Mouse (Mus musculus) kidney, adult 2 months (tissue): Measurements from ENCODE around the gene Gm15517. TPM values are rescaled to one million over a fixed set of nuclear protein-coding genes. Genes with fewer than 3 reads are reported as not detected.
A peak's percentile ranks its signal among the peaks of the same experiment; 100 is the strongest.
"Not testable (repeated sequence)": the region's sequence is repeated elsewhere in the genome, so short reads cannot be mapped to it uniquely, and the experiment has no call there.

ENCODE experiments used
- DNase-seq: peaks from one replicate; pipeline ENCODE4 v3.0.0; 2021
- H3K27ac ChIP-seq: fragments of 200-500 bp; 2 replicates; pipeline ENCODE4 v1.5.1; 2012; ENCODE audit warnings: low read depth, low read length, control low read depth, inconsistent platforms; ENCODE audit not compliant: insufficient read depth
- H3K27me3 ChIP-seq: fragments of 200-500 bp; replicated peaks from 2 replicates; pipeline ENCODE4 v1.6.1; 2012; ENCODE audit warnings: mild to moderate bottlenecking, moderate library complexity, low read length, inconsistent platforms; ENCODE audit not compliant: control insufficient read depth, insufficient read depth
- H3K36me3 ChIP-seq: fragments of 200-500 bp; 2 replicates; pipeline ENCODE4 v1.6.1; 2012; ENCODE audit warnings: mild to moderate bottlenecking, moderate library complexity, low read length, inconsistent platforms; ENCODE audit not compliant: control insufficient read depth, insufficient read depth
- H3K4me1 ChIP-seq: fragments of 200-500 bp; 2 replicates; pipeline ENCODE4 v1.6.1; 2011; ENCODE audit warnings: low read length; ENCODE audit not compliant: control insufficient read depth, insufficient read depth
- H3K4me3 ChIP-seq: fragments of 200-500 bp; 2 replicates; pipeline ENCODE4 v1.5.1; 2011; ENCODE audit warnings: mild to moderate bottlenecking, low read depth, low read length, control low read depth; ENCODE audit not compliant: insufficient read depth
- CTCF ChIP-seq: fragments of 200-500 bp; conservative IDR thresholded peaks from 2 replicates; pipeline ENCODE4 v1.5.1; 2011; ENCODE audit warnings: low read depth, mild to moderate bottlenecking, control low read depth, low read length, moderate library complexity, mixed read lengths; ENCODE audit not compliant: insufficient read depth, insufficient read length
- POLR2A ChIP-seq: fragments of 200-500 bp; IDR thresholded peaks from one replicate; pipeline ENCODE4 v1.6.1; 2011; ENCODE audit warnings: low read depth, low read length, control low read depth
- WGBS: fragments of 180-500 bp; shearing (Covaris S2); methylation state at CpG from one replicate; pipeline ENCODE4 v1.1.7; 2018; 5-methylcytosine and 5-hydroxymethylcytosine counted together
- polyA plus RNA-seq: library from polyadenylated mRNA; depleted of rRNA; stranded (reverse); fragments of >200 nt; gene quantifications from 2 replicates; pipeline ENCODE4 v1.2.3, GENCODE M21; 2012

Gene Gm15517
- polyA plus RNA-seq, 1 experiment: not detected

DNA sequence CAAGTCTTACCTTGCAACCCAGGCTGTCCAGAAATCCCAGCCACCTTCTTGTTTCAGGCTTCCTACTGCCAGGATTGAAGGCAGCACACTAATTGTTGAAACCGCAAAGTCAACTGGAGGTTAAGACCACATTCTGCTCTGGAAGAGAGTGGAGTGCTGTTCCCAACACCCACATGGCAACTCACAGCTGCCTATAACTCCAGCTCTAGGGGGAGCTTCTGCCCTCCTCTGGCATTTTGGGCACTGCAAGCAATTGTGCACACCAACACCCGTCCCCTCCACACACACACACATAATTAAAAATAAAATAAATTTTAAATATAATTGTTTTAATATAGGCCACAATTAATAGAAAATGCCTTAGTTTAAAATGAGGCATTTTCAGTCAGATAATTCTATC is 20.1 kb upstream of the Gm15517 start:
- Histone ChIP-seq H3K4me1 (peaks cover 8% of the 10 kb centered on the region; the same call in 1 of the 2 replicates), H3K36me3 (no peaks in the 10 kb centered on the region), H3K27ac (peak overlapping the region; percentile 89), H3K27me3 (no peaks in the 10 kb centered on the region), H3K4me3 (peak overlapping the region; percentile 35)
- peak; percentile 41 for DNase-seq
- 57% methylated on average over 2 of the region's 2 CpGs for WGBS
- peak; percentile 44; the same call in 1 of the 2 replicates for TF ChIP-seq CTCF
- no peak for TF ChIP-seq POLR2A

- Histone ChIP-seq H3K4me1 (peaks cover 8% of the 10 kb centered on the region; the same call in 1 of the 2 replicates), H3K4me3 (no peak overlapping the region), H3K36me3 (no peaks in the 10 kb centered on the region), H3K27me3 (no peaks in the 10 kb centered on the region), H3K27ac (no peak overlapping the region)
- TF ChIP-seq CTCF: no peak
- TF ChIP-seq POLR2A: no peak
- WGBS: 41% methylated on average over 1 of the region's 1 CpGs
- DNase-seq: no peak
These were observed 17.2 kb upstream of the Gm15517 start for GRCm38 (mm10) chr7:44244080-44244479.

DNA sequence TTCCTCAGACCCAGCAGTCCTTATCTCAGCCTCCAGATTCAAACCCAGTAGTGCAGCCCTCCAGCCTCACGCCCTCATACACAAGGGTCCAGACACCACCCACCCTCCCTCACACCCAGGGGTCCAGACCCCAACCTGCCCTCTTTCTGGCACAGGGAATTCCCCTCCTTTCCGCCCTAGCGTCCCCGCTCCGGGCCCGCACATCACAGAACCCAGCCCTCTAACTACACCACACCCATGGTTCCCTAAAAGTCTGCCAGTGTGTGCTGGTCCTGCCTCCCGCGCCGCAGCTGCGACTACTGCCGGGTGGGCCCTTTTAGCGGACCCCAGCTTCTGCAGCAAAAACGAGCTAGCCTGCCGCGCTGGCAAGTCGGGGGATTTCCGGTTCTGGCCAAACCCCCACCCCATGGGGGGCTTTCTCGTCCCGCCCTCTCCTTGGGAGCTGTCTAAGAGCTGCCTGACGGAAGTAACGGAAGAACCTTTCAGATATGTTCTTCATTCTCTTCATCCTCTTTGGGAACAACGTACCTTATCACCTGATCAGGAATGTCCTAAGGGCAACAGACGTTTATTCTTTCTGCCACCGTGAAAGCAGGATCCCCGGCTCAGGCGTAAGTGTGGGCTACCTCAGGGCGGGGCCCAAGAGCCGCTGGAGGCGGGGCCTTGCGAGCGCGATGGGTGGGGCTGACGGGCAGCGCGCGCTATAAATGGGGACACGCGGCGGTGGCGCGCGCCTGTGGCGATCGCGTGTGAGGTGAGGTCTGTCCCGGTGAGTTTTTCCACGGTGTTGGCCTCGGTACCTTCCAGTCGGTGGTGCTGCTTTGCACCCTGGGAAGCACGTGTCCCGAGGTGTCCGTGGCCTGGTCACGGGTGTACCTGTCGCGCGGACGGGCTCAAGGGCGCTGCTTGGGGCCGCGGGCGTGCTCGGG is 14.9 kb upstream of the Gm15517 start, which contains the start of the genes 1700028J19Rik and 2410002F23Rik:
TSS of gene 1700028J19Rik (minus strand) at position 641 of the 929 bp plus-strand sequence.
TSS of gene 2410002F23Rik (plus strand) at position 668 of the 929 bp plus-strand sequence.
- WGBS: under 1% methylated on average over 62 of the region's 62 CpGs
- H3K4me3 ChIP-seq: peak within 1 kb of the TSS; percentile 96
- DNase-seq: peak; percentile 92
- H3K27me3 ChIP-seq: no peaks in the 10 kb centered on the region
- H3K27ac ChIP-seq: peak within 1 kb of the TSS; percentile 90
- H3K36me3 ChIP-seq: no peaks in the 10 kb centered on the region
- no peak for TF ChIP-seq CTCF
- peak; percentile 96 for TF ChIP-seq POLR2A
- H3K4me1 ChIP-seq: peaks cover 8% of the 10 kb centered on the region; the same call in 1 of the 2 replicates

GRCm38 (mm10) chr7:44246984-44247470 is 14.2 kb upstream of the Gm15517 start:
- Histone ChIP-seq H3K36me3 (no peaks in the 10 kb centered on the region), H3K4me1 (peaks cover 8% of the 10 kb centered on the region; the same call in 1 of the 2 replicates), H3K27ac (peak overlapping the region; percentile 84), H3K27me3 (no peaks in the 10 kb centered on the region), H3K4me3 (peak overlapping the region; percentile 96)
- WGBS: under 1% methylated on average over 23 of the region's 23 CpGs
- DNase-seq: no peak
- no peak for TF ChIP-seq CTCF
- TF ChIP-seq POLR2A: no peak

GRCm38 (mm10) chr7:44247971-44248370 is 13.3 kb upstream of the Gm15517 start:
- Histone ChIP-seq H3K4me1 (peaks cover 8% of the 10 kb centered on the region; the same call in 1 of the 2 replicates), H3K27ac (no peak overlapping the region), H3K36me3 (no peaks in the 10 kb centered on the region), H3K27me3 (no peaks in the 10 kb centered on the region), H3K4me3 (no peak overlapping the region)
- no peak for DNase-seq
- TF ChIP-seq CTCF (no peak), POLR2A (no peak)
- 91% methylated on average over 2 of the region's 2 CpGs for WGBS

DNA sequence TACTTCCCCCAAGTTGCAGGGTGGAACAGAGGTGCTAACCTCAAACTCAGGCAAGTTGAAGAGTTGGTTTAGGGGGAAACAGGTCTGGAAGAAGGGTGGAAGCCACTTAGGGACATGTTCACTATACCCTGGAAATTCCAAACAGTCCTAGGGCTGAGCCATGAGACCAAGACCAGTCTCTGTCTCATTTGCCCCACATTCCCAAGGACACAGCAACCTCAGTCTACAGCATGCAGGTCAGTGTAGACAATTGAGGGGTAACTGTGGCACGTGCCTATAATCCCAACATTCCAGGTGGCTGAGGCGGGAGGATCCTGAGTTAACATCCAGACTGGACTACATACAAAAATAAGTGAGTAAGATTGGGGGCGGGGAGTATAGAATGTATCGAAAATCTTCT is 12.0 kb upstream of the Gm15517 start:
- no peaks in the 10 kb centered on the region for H3K36me3 ChIP-seq
- peaks cover 8% of the 10 kb centered on the region; the same call in 1 of the 2 replicates for H3K4me1 ChIP-seq
- no peaks in the 10 kb centered on the region for H3K27me3 ChIP-seq
- TF ChIP-seq POLR2A (no peak), CTCF (no peak)
- DNase-seq: no peak
- 90% methylated on average over 4 of the region's 4 CpGs for WGBS
- no peak overlapping the region for H3K27ac ChIP-seq
- no peak overlapping the region for H3K4me3 ChIP-seq

- not testable (repeated sequence) for H3K36me3 ChIP-seq
These were observed 10.4 kb upstream of the Gm15517 start for GRCm38 (mm10) chr7:44250732-44251275.

More at GRCm38 (mm10) chr7:44250732-44251275, 10.4 kb upstream of the Gm15517 start:
- not testable (repeated sequence) for DNase-seq, H3K4me3 ChIP-seq, H3K4me1 ChIP-seq, H3K27ac ChIP-seq, H3K27me3 ChIP-seq
- WGBS: 89% methylated on average over 17 of the region's 17 CpGs
